Comparison of ENCODE assay signal across 11 mouse cellular contexts in the genomic region with DNA sequence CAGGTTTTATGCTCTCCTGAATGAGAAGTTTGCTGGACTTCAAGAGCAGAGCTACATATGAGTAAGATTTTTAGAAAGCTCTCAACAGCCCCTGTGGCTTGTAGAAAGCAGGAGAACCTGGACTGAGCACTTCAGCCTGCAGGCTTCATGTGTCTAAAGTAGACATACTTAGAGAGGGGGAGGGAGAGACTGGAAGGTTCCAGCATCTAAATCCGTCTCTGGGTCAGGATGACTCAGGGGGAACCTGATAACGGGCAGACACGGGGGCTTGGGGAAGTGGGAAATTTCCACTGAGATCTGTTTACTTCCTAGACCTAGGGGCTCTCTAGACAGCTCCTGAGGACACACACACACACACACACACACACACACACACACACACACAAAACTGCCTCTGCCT. TPM values are rescaled to one million over a fixed set of nuclear protein-coding genes. Genes with fewer than 3 reads are reported as not detected.
DNase-seq lines count a peak whose midpoint lies in the region; ATAC-seq lines count a peak whose summit lies in the region.
"Had no signal": no experiment of that assay in that cellular context is flagged by ENCODE, and none has a peak within 500 bp of the region (broad histone marks: within the 10 kb centered on the region; RNA-seq: fewer than 3 reads in every experiment).

No protein-coding gene starts in this region.

- H3K36me3 ChIP-seq in intestine, embryonic 16.5 days (ENCODE audit: control insufficient read depth, insufficient read depth, low read length): no peaks in the 10 kb centered on the region

- no peaks in the 10 kb centered on the region for H3K9me3 ChIP-seq in intestine, embryonic 16.5 days (ENCODE audit: control insufficient read depth, low read length)

- no peaks in the 10 kb centered on the region for H3K27me3 ChIP-seq in intestine, embryonic 16.5 days (replicated peaks; ENCODE audit: control insufficient read depth, insufficient read depth, low read length)

- no peak overlapping the region for H3K4me3 ChIP-seq in intestine, embryonic 16.5 days (ENCODE audit: low read length)

- no peak overlapping the region for H3K4me2 ChIP-seq in intestine, embryonic 16.5 days (ENCODE audit: low read depth, low read length)

- H3K27ac ChIP-seq in intestine, embryonic 16.5 days (ENCODE audit: low read length): no peak overlapping the region

- peaks cover 9% of the 10 kb centered on the region; the same call in 1 of the 2 replicates for H3K4me1 ChIP-seq in intestine, embryonic 16.5 days (ENCODE audit: control insufficient read depth, insufficient read depth, low read length)

- intact Hi-C loops in heart, postnatal 14 days (cut with DNase I): no loop called here

- WGBS in intestine, embryonic 16.5 days: 13% methylated on average over 3 of the region's 3 CpGs

- DNase-seq in heart, adult 11 months: peak; percentile 96
- DNase-seq in heart, postnatal 14 days: no peak
- DNase-seq in retina, postnatal 1 day: peak; percentile 11
- no peak for DNase-seq in retina, embryonic 14.5 days (ENCODE audit: low spot score)
- DNase-seq in heart, postnatal 4 days: peak; percentile 36
- DNase-seq in right cerebral cortex, postnatal 36 days (ENCODE audit: low spot score in 2 of 2): no peak
- DNase-seq in cerebellum, adult 18-20 months: no peak

- ATAC-seq in intestine, embryonic 16.5 days: no peak

- H3K9ac ChIP-seq in intestine, embryonic 16.5 days (ENCODE audit: low read depth, low read length): no peak overlapping the region

RNA-seq across cellular contexts. Expression of gene Ndrg2, which starts 1.1 kb away (rescaled TPM):
- total RNA-seq in heart, postnatal 14 days (2021): 1,000 to 10,000 TPM in 1 of 2 experiments, 100 to 1,000 TPM in 1; 982 to 1,030 TPM
- 100 to 1,000 TPM; 452 to 471 TPM for total RNA-seq in heart, postnatal 4 days (2021)
- polyA plus RNA-seq in intestine, embryonic 16.5 days (2015; fragmentation: Nextera tagmentation; extraction: Ambion mirVana): 62.1 and 64.2 TPM in 2 replicates

RNA-seq across cellular contexts. Expression of gene Tppp2, which starts 3.2 kb away (rescaled TPM):
- total RNA-seq in heart, postnatal 14 days (2021): not detected
- total RNA-seq in heart, postnatal 4 days (2021): not detected
- not detected in 2 replicates for polyA plus RNA-seq in intestine, embryonic 16.5 days (2015; fragmentation: Nextera tagmentation; extraction: Ambion mirVana)
- total RNA-seq: ES-E14; gastrocnemius, postnatal 10 days; layer of hippocampus, postnatal 25 days had no signal

RNA-seq across cellular contexts. Expression of gene Rnase13, which starts 7.5 kb away (rescaled TPM):
- total RNA-seq in heart, postnatal 14 days (2021): not detected
- not detected for total RNA-seq in heart, postnatal 4 days (2021)
- polyA plus RNA-seq in intestine, embryonic 16.5 days (2015; fragmentation: Nextera tagmentation; extraction: Ambion mirVana): not detected in 2 replicates
- total RNA-seq: ES-E14; gastrocnemius, postnatal 10 days; layer of hippocampus, postnatal 25 days had no signal

RNA-seq across cellular contexts. Expression of gene Slc39a2, which starts 22.3 kb away (rescaled TPM):
- total RNA-seq in heart, postnatal 14 days (2021): under 1 TPM; 0.29 to 0.44 TPM
- total RNA-seq in heart, postnatal 4 days (2021): under 1 TPM; 0.29 to 0.48 TPM
- 1.3 TPM in 2 replicates for polyA plus RNA-seq in intestine, embryonic 16.5 days (2015; fragmentation: Nextera tagmentation; extraction: Ambion mirVana)

RNA-seq across cellular contexts. Expression of gene Mettl17, which starts 30.4 kb away (rescaled TPM):
- 10 to 100 TPM; 18.6 to 30.2 TPM for total RNA-seq in heart, postnatal 14 days (2021)
- 10 to 100 TPM; 17.9 to 25.7 TPM for total RNA-seq in heart, postnatal 4 days (2021)
- 50.3 and 57.1 TPM in 2 replicates for polyA plus RNA-seq in intestine, embryonic 16.5 days (2015; fragmentation: Nextera tagmentation; extraction: Ambion mirVana)

Comparison
In these comparisons a context has a peak if more than half of its experiments do, and no peak if none do; other contexts are left out.
1. DNase-seq: peak in heart, adult 11 months (single experiment), retina, postnatal 1 day (single experiment) and heart, postnatal 4 days (single experiment); none in heart, postnatal 14 days (0 of 2), retina, embryonic 14.5 days (single experiment), right cerebral cortex, postnatal 36 days (0 of 2) and cerebellum, adult 18-20 months (0 of 2).